Mouse (Mus musculus): Measurements from ENCODE around the gene Susd3. TPM values are rescaled to one million over a fixed set of nuclear protein-coding genes. Genes with fewer than 3 reads are reported as not detected.

The Susd3 gene
- polyA plus RNA-seq, 2 experiments from 2014 or later: 60.4 to 88.7 TPM

DNA sequence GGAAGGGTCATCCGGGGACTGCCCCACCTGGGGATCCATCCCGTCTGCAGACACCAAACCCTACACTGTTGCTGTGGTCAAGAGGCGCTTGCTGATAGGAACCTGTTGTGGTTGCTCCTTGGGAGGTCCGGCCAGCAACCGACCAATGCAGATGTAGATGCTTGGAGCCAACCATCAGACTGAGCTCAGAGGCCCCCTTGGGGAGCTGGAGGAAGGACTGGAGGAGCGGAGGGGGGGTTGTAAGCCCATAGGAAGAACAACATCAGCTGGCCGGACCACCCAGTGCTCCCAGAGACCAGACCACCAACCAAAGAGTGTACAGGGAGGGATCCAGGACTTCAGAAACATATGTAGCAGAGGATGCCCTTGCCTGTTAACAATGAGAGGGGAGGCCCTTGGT is 39.2 kb downstream of the Susd3 start:
- no peak for ATAC-seq

DNA sequence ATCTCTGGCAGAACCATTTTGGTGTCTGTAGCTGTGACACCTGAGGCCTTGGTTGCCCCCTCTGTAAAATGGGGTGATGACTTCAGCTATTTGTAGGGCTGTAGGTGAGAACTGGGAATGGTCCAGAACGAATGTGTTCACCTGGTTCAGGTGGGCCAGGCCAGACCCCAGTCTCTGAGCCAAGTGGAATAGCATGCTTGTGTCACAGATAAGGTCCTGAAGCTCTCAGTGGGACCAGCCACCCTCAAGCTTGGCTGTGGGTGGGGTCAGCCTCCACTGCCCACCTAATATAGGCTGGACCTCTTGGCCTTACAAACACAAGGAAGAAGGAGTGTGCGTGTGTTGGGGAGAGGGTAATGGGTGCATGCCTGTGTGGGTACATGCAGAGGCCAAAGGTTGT is 42.2 kb downstream of the Susd3 start:
- no peak for ATAC-seq

DNA sequence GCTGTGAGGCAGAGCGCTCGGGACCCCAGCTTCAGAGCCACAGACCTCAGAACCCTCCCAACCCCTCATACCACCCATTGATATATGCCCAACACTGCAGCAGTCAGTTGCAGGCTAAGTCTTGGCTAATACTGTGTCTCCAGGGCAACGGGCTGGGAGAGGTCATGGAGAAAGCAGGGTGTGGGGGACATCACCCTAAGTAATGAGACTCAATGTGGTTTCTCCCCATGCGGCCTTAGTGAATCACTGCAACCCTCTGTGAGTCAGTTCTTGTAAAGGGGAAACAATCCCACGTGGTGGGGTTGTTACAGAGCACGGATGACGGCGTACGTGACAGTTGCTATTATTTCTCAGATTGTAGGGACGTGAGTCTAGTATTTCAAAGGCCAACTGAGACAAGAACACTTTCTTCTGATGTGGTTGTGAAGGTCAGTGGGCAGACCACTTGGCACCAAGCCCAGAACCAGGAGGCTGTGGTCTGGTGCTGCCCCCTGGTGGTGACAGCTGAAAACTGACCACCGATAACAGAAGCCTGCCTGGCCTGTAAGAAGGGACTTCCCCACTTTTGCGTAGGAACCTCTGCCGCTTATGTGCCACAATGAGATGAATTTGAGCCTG is 43.0 kb downstream of the Susd3 start:
- ATAC-seq: peak; percentile 92

DNA sequence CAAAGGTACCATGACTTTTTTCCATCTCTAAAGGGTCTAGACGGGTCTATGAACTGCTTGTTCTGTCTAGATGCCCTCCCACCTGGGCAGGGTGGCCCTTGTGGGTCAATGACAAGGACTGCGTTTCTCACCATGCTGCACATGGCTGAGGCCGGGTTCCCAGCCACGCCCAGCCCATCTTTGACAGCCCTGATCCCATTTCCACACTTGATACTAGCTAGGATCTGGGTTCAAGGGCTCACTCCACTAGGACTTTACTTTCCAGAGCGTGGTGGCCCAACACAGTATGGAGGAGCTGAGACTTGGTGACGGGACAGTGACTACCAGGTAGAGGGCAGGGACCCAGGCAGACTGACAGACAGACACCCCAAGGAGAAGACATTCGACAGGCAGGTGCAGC is 46.0 kb downstream of the Susd3 start:
- no peak for ATAC-seq

DNA sequence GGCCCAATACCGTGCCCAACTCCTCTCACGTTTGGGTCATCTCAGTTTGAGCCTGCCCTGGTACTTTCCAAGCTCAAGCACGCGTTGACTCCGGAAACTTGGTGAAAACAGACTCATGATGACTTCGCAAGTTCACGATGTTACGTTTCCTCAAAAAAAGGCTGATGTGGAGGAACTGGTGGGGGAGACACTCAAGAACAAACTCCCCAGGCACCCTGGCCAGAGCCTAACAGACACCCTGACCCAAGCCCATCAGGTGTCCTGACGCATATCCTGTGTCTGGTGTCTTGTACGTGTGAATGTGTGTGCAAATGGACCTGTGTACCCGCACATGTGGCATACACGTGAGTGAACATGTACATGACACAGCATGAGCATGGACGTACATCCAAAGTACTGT is 47.8 kb downstream of the Susd3 start:
- no peak for ATAC-seq

DNA sequence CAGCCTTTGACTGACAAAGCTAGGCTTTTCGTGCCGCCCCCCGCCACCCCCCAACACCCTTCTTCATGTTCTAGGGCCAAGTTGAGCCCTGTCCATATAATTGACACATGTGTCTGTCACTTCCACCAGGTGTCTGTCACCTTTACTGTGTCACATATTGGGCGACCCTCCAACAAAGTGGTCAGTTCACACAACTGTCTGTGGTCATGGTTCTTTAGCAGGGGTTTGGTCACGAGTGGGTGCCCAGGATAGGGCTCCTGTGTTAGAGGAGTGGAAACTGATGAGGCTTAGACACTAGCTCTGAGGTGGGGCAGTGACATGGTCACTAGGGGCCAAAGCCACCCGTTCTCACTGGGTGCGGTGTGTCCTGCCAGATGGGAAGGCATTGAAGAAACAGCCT is 48.6 kb downstream of the Susd3 start:
- no peak for ATAC-seq

DNA sequence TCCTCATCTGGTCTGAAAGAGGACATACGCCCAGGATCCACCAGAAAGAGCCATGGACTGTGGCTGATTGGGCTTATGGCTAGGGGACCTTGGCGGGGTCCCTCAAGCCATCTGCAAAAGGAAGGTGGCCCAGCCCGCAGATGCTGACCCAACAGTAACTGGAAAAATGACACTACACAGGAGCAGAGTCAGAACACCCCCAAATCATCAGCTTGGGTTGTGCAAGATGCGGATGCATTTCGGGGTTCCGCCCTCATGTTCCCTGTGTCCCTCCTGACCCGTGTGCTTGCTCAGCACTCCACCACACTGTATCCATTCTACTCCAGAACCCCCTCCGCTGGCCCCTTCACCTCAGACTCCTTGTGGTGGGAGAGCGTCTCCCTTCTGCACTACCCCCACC is 49.8 kb downstream of the Susd3 start:
- no peak for ATAC-seq

DNA sequence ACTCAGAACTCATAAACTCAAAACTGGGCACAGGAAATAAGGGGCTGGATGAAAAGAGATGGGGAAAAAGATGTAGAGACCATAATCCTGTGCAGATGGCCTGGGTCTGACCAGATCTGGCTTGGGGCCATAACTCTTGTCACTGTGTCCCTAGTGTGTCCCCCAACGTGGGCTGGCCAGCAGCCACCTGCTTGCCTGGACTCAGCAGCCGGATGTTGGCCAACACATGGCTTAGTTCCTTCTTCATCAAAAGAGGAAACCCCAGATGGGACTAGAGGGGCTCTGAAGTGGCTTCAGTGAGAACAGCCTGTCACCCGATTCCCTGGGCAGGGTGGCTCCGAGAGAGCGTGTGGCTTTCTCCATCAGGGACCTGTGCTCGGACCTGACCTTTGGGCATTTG is 51.7 kb downstream of the Susd3 start:
- ATAC-seq: no peak

DNA sequence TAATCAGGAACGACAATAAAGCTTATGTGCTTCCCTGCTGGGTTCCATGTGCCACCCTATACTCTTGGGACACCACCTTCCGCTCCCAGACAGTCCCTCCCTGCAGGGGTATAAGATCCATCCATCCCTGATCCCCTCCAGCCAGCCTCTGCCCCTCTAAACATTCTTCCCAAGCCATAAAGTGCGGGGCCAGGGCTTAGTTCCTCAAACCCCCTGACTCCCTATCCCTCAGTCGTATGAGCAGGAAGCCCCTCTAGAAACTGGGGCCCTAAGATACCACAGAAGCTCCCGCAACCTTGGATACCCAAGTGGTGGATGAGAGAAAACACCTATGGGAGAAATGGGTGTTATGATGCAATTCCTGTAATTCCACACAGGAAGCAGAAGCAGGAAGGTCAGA is 52.3 kb downstream of the Susd3 start:
- no peak for ATAC-seq

DNA sequence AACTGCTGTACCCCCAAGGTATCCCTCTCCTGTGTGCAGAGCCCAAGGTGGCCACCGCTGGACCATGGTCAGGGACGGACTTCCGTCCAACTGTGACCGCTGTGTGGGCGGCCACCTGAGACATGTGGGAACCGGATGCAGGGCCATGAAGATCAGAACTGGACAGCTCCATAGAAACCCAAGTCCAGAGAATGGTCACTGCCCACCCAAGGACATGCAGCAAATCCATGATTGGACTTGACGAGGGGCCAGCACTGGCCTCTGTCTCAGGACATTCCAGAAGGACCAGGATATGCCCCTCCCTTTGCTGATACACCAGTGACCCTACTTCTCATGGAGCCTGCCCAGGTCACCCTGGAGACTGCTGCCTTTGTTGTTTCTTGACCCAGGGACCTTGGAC is 52.9 kb downstream of the Susd3 start:
- no peak for ATAC-seq

DNA sequence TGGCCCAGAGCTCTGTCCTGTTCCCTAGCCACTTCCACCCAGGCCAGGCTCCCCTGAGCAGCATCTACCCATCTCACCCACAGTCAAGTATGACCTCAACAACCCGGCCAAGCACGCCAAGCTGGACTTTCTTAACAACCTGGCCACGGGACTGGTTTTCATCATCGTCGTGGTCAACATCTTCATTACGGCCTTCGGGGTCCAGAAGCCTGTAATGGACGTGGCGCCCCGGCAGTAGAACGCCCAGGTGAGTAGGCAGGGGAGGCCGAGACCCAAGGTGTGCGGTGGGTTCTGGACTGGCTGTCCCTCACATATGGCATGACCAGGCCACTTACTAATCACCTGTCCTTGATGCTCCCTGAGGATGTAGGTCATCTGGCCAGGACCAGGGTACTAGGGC is 53.7 kb downstream of the Susd3 start:
- ATAC-seq: no peak

DNA sequence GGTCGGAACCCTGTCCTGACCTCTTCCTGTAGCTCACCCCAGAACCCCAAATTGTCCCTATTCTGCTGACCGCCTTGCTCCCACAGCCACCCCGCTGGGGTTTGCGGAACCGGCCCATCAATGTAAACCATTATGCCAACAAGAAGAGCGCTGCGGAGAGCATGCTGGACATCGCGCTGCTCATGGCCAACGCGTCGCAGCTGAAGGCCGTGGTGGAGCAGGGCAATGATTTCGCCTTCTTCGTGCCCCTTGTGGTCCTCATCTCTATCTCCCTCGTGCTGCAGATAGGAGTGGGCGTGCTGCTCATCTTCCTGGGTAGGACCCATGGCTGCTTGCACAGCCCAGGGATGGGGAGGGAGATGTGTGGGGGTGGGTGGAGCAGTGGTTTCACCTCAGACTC is 54.9 kb downstream of the Susd3 start:
- no peak for ATAC-seq

DNA sequence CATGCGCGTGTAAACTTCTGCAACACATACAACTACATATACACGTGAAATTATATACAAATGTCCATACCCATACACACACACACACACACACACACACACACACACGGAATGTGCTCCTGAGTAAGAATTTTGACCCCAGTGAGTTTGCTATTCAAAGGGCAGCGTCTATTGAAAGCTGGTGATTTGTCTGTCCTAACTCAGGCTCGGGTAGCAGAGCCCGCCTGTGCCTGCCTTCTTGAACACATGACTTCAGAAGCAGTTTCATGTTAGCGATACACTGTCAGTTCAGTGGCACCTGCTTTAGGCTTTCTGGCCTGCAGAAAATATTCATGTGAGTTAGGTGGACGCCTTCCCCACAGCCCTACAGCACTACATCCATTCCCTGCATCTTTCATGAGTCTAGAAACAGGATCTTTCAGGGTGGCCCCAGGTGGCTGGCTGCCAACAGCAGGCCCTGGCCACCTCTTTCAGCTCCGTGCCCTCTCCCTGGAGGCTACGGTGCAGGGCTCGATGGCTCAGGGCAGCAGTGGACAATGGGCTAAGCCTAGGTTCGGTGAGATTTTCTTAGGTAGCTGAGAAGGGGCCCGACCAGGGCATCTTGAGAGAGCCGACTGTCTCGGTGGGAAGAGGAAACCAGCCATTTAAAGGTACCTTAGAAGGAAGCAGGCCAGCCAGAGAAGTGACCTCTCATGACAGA is 56.2 kb downstream of the Susd3 start:
- no peak for ATAC-seq

DNA sequence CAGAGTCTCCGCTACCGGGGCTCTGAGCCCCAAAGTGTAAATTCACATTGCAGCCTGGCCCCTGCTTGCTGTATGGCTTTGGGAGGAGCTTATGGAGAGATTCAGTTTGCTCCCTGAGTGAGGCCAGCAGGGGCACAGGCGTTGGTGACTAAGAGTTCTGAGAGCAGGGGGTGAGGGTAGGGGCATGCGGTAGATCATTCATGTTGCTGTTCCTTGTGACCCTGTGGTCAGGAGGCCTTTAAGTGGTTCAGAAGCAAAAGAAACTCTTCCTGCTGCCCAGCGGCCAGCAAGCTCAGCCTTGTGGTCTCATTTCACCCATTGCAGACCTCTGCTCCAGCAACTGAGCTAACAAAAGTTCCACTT is 56.9 kb downstream of the Susd3 start:
- no peak for ATAC-seq

DNA sequence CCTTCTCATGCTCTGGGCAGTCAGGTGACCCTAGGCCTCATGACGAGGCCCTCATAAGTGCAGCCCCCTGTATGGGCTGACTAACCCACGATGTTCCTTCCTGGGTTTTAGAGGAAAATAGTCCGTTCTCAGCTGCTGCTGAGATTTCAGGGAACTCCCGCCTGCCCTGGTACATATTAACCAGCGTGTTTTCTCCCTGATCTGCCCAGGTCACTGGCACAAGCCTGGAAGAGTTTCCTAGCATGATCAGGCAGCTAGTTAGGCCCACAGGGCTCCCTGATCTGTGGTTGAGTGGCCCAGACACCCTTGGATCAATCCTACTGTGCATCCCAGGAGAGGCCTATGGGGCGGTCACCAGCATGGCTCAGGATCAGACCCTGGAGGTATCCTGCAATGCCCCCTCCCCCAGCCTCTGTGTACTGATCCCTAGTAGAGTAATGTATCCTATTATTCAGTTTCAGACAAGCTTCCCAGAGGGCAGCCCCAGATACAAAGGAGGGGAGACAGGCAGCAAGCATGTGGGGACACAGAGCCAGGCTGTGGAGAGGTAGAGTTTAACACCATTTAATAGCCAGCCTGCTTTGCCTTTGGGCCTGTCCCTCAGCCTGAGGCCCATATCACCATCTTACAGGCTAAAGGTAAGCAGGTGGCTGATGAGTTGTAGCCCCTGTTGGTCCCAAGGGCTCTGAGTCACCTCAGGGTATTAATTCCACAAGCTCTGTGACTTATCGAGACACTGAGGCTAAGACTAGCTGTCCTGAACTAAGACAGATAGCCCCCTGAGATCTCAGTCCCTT is 57.4 kb downstream of the Susd3 start:
- no peak for ATAC-seq

DNA sequence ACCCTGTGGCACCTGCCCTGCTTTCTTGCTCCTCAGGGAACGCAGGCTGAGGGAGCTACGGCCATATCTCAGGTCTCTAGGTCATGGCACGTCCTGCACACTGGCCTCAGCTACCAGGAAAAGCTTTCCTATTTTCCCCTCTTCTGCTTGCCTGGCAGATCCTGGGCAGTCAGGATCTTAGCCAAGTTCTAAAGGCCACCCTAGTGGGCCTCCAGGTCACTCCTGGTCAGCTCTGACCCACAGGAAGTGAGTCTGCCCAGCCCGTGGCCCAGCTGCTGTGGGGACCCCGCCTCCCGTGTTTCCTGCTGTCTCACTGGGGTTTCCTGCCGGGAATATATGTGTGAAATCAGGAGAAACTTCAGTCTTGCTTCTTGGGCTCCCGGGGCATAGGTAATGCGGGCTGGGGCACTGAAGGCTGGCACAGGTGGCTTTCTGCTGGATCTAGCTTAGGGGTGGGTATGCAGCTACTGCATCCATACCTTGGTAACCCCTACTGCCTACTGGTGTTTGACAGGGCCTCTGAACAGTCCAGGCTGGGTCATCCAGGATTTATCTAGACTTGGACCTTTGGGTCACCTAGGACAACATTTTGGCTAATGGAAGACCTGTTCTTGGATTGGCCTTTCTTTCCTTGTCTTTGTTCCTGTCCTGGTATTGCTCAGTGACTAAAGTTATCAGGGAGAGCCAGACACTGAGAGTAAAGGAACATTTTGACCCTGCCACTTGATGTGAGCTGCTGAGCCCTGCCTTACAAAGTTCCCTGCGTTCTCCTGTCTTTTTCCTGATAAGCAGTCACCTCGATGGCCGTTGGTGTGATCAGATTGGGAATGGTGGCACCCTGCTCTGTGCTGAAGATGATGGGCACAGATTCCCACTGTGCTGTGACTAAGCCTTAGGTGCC is 58.3 kb downstream of the Susd3 start:
- no peak for ATAC-seq

DNA sequence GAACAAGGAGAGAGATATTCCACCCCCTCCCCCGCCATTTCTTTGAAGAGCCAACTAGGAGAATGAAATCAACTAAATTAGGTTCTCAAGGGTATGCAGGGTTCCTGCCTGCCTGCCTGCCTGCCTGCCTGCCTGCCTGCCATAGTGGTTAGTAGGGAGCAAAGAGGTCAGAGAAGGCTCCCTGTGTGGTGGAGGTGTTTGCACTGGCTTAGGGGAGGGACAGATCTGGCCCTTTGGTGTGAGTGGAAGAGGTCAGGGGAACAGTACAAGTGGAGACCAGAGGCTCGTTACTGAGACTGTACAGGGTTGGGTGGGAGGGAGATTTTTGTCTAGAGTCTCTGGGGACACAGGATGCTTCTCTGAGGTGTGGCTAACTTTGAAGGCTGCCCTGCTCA is 59.5 kb downstream of the Susd3 start:
- ATAC-seq: no peak

DNA sequence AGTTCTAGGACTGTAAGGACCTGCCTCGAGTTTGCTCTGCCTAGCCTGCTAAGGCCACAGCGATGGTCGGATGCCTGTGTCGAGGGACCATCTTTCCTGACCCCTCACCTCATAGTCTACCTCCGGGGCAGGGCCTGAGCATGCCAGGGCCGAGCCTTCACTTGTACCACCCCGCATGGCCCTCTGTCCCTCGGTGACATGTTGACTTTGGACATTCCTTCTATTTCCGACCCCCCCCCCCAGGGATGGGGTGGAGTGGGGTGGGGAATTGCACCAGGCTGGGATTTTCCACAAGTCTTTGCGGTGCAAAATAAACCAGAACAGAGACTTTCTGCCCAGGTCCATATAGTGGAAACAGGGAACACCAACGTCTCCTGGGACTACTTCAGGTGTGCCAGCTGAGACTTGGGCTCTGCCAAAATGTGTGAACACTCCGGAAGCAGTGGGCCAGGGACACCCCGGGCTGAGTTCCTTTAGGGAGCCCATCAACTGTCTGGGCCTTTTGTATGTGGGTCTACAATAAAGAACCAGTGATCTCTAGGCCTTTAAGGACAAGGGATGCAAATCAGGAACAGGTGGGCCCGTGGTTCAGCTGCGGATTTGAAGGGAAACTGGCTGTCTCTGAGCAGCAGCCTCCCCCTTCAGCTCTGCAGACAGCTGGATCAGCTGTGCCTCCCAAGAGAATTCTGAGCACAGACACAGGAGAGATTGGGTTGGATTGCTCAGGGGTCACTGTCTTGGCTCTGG is 60.1 kb downstream of the Susd3 start:
- ATAC-seq: no peak

DNA sequence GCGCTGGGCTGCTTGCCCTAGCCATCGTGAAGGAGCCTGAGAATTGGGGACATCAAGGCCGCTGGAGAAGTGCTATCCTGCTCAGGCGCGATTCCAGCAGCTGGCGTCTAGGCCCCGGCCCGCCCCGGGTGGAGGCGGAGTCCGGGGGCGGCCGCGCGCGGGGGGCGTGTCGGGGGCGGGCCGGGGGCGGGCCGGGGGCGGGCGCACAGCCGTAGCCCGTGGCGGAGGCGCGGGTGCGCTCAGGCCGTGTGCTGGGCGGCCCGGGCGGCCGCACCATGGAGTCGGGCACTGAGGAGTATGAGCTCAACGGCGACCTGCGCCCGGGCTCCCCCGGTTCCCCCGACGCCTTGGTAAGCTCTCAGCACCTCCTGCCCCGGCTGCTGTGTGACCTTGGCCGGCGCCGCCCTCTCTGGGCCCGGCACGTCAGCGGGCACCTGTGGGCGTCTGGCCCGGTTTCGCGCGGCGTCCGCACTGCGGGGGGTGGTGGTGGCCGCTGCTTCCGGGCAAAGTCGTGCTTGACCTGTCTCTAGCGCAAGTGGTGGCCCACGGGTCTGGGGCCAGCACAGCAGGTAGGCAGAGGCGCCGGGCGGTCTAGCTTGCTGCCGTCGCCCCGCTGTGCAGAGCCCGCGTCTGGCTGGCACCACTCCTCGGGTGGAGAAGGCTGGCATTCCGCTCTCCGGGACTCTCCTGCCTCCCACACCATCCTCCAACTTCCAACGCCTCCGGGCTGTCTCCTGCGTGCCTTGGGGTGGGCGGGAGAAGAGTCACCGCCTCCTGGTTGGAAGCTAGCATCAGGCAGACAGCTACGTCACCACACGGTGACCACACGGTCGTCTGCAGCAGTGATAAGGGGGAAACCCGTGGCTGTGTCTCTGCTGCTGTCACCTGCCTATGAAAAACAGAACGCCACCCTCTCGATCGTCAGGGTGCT is 61.0 kb downstream of the Susd3 start, which contains the start of gene Ninj1:
Ninj1 (plus strand) TSS at position 198 of the 931 bp plus-strand sequence.
- peak; percentile 90 for ATAC-seq

DNA sequence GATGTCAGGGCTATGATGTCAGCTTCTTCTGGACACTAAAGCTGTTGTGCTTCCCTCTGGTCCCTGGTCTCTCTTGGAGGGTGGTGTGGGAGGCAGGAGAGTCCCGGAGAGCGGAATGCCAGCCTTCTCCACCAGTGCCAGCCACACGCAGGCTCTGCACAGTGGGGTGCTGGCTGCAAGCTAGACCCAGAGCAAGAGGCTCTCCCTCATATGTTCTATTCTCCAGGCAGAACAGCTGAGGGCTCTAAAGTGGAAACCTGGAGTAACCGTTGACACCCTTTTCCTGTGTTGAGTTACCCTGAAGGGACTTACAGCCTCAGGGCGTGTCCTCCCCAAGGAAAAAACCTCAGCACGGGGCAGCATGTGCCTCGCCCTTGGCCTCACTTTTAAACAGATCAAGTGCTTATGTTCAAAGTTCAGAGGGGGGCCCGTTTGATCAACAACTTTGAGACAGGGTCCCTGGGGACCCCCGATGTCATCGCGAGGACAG is 61.7 kb downstream of the Susd3 start:
- peak; percentile 4 for ATAC-seq

DNA sequence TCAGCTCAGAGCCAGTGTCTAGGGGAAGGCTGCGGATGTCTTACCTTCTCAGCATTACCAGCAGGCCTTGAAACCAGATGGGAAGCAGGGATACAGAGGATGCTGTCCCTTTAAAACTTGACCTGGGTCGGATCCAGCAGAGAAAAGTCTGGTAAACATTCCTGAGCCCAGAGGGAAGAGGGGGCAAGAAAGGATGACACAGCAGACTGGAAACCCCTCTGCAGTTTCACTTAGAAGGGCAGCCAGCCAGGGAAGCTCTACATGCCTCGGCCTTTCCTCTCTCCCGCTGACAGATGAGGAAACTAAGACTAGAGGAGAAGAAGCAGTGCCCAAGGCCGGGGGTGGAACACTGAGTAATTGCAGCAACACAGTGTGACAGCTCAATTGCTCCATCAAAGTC is 64.9 kb downstream of the Susd3 start:
- ATAC-seq: no peak
